In the genomic region with DNA sequence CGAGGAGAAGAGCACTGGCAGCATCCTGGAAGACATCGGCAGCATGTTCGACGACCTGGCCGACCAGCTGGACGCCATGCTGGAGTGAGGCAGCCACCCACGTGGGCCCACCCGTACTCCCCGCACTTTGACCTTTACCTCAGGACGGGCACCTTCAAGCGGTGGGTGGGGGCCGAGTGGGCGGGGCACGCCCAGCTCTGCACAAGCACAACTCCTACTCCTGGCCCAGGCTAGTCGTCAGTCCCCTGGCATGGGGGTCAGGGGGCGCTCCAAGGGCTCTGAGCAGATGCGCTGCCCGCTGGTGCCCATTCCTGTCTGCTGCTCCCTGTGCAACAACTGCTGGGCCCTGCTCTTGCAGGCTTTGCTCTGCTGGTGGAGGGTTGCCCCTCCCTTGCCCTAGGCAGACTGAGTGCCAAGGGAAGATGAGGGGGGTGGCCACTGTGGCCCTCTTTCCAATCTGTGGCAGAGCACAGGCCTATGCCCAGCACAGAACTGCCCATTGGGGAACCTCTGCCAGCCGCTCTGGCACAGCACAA, we compare ENCODE assay signal across 10 mouse cellular contexts. TPM values are rescaled to one million over a fixed set of nuclear protein-coding genes. Genes with fewer than 3 reads are reported as not detected.
DNase-seq lines count a peak whose midpoint lies in the region; ATAC-seq and TF ChIP-seq lines count a peak whose summit lies in the region.
"Had no signal": no experiment of that assay in that cellular context is flagged by ENCODE, and none has a peak within 500 bp of the region (broad histone marks: within the 10 kb centered on the region; RNA-seq: fewer than 3 reads in every experiment).

No protein-coding gene starts in this region.

- peak; percentile 53 to 64 for DNase-seq in adrenal gland, adult (ENCODE audit: inconsistent age in 2 of 2, low spot score in 1 of 2)
- DNase-seq in adrenal gland, adult 2 months: no peak
- DNase-seq in kidney, adult 8-10 months: no peak
- DNase-seq in ES-E14 (ENCODE audit: low read depth, low spot score): no peak
- no peak for DNase-seq in limb, embryonic 10.5 days (ENCODE audit: low spot score)
- DNase-seq in urinary bladder, postnatal 14 days (ENCODE audit: low spot score): no peak
- DNase-seq in spleen, postnatal 4 days (ENCODE audit: low spot score in 2 of 2): no peak
- DNase-seq: thymus, adult 18-20 months had no signal

- no peak for ATAC-seq in kidney, embryonic 14.5 days (ENCODE audit: low FRiP score, low TSS enrichment)

- no peaks in the 10 kb centered on the region for H3K27me3 ChIP-seq in kidney, embryonic 14.5 days (ENCODE audit: control insufficient read depth, insufficient read depth, low read length)
- peaks cover 16% of the 10 kb centered on the region for H3K27me3 ChIP-seq in limb, embryonic 10.5 days (ENCODE audit: low read depth, poor library complexity, severe bottlenecking)

- H3K9me3 ChIP-seq in kidney, embryonic 14.5 days (ENCODE audit: control insufficient read depth, low read length): no peaks in the 10 kb centered on the region
- H3K9me3 ChIP-seq in ES-E14 (ENCODE audit: control insufficient read depth, insufficient read depth, low read depth, low read length): no peaks in the 10 kb centered on the region
- no peaks in the 10 kb centered on the region for H3K9me3 ChIP-seq in limb, embryonic 10.5 days (replicated peaks)

- no peak overlapping the region for H3K27ac ChIP-seq in kidney, embryonic 14.5 days (ENCODE audit: low read depth, low read length)
- no peak overlapping the region for H3K27ac ChIP-seq in ES-E14 (ENCODE audit: insufficient read depth, low read depth, low read length, poor library complexity, severe bottlenecking)
- no peak overlapping the region for H3K27ac ChIP-seq in limb, embryonic 10.5 days

- H3K9ac ChIP-seq in kidney, embryonic 14.5 days (ENCODE audit: low read depth, low read length): no peak overlapping the region
- no peak overlapping the region for H3K9ac ChIP-seq in ES-E14 (ENCODE audit: insufficient read depth, low read depth, low read length, poor library complexity, severe bottlenecking)

- peaks cover 45% of the 10 kb centered on the region for H3K36me3 ChIP-seq in kidney, embryonic 14.5 days (ENCODE audit: control insufficient read depth, insufficient read depth, low read length)
- H3K36me3 ChIP-seq in ES-E14 (ENCODE audit: control insufficient read depth, insufficient read depth, low read length, poor library complexity, severe bottlenecking): peaks cover 42% of the 10 kb centered on the region
- H3K36me3 ChIP-seq in limb, embryonic 10.5 days: peaks cover 78% of the 10 kb centered on the region

- WGBS in kidney, embryonic 14.5 days: 52% methylated on average over 18 of the region's 19 CpGs
- WGBS in limb, embryonic 10.5 days: 44% methylated on average over 19 of the region's 19 CpGs

- H3K4me1 ChIP-seq in kidney, embryonic 14.5 days (ENCODE audit: control insufficient read depth, insufficient read depth, low read length): peaks cover 3% of the 10 kb centered on the region; the same call in 1 of the 2 replicates
- peaks cover 0 to 10% of the 10 kb centered on the region in 2 experiments; a peak in 2 of 4 replicates for H3K4me1 ChIP-seq in ES-E14 (ENCODE audit: control insufficient read depth in 2 of 2, insufficient read depth in 2 of 2, low read length in 2 of 2, poor library complexity in 1 of 2)
- H3K4me1 ChIP-seq in limb, embryonic 10.5 days: peaks cover 18% of the 10 kb centered on the region

- in situ Hi-C loops in ES-E14 (cut with MboI; ENCODE audit: low sequenced_read_pairs in 2 of 2, unreplicated experiment in 2 of 2): no loop called here

- no peak overlapping the region for H3K4me3 ChIP-seq in kidney, embryonic 14.5 days (ENCODE audit: low read length)
- H3K4me3 ChIP-seq in ES-E14 (ENCODE audit: insufficient read depth in 1 of 2, low read depth in 1 of 2, low read length in 2 of 2, poor library complexity in 1 of 2, severe bottlenecking in 1 of 2): peak overlapping the region; percentile 50 to 55; a peak in 3 of 4 replicates
- peak overlapping the region; percentile 34; the same call in 1 of the 2 replicates for H3K4me3 ChIP-seq in limb, embryonic 10.5 days

- peak overlapping the region; percentile 37 for H3K4me2 ChIP-seq in kidney, embryonic 14.5 days (replicated peaks; ENCODE audit: low read depth, low read length)

TF ChIP-seq in ES-E14, 5 proteins besides CTCF, POLR2A, EP300 and RAD21:
- TF ChIP-seq MAFK (IDR thresholded peaks at IDR 0.05; ENCODE audit: insufficient read depth, low read depth, low read length) (no peak), ZNF384 (IDR thresholded peaks at IDR 0.05; ENCODE audit: low read depth, low read length) (no peak), CHD2 (IDR thresholded peaks at IDR 0.05; ENCODE audit: low read depth, low read length) (no peak), HCFC1 (IDR thresholded peaks at IDR 0.05; ENCODE audit: borderline replicate concordance, insufficient read depth, low read length) (no peak), ZC3H11A (IDR thresholded peaks at IDR 0.05; ENCODE audit: borderline replicate concordance, low read depth, low read length) (no peak)

RNA-seq across cellular contexts. Expression of gene Caskin1, which starts 18.8 kb away (rescaled TPM):
- 10 to 100 TPM; 19.4 to 28.7 TPM for total RNA-seq in adrenal gland, adult 2 months (2021)
- 47.0 and 47.7 TPM in 2 replicates for polyA plus RNA-seq in adrenal gland, adult 2 months (2012; rRNA removed)
- 1.6 and 1.8 TPM in 2 replicates for polyA plus RNA-seq in kidney, embryonic 14.5 days (2014; fragmentation: Nextera tagmentation; extraction: Ambion mirVana)
- 1.8 and 2.0 TPM in 2 replicates for total RNA-seq in ES-E14 (2012; rRNA removed)
- 1.4 and 3.6 TPM in 2 replicates for polyA plus RNA-seq in limb, embryonic 10.5 days (2016; fragmentation: Nextera tagmentation; extraction: Ambion mirVana)
- total RNA-seq: neutrophil, adult 5-6 weeks had no signal

RNA-seq across cellular contexts. Expression of gene Traf7, which starts 20.5 kb away (rescaled TPM):
- 100 to 1,000 TPM in 1 of 2 experiments, 10 to 100 TPM in 1; 91.4 to 105 TPM for total RNA-seq in adrenal gland, adult 2 months (2021)
- polyA plus RNA-seq in adrenal gland, adult 2 months (2012; rRNA removed): 152 and 167 TPM in 2 replicates
- 69.0 and 88.5 TPM in 2 replicates for polyA plus RNA-seq in kidney, embryonic 14.5 days (2014; fragmentation: Nextera tagmentation; extraction: Ambion mirVana)
- 149 and 228 TPM in 2 replicates for total RNA-seq in ES-E14 (2012; rRNA removed)
- polyA plus RNA-seq in limb, embryonic 10.5 days (2016; fragmentation: Nextera tagmentation; extraction: Ambion mirVana): 125 and 136 TPM in 2 replicates

RNA-seq across cellular contexts. Expression of gene Rab26, which starts 26.8 kb away (rescaled TPM):
- 1 to 10 TPM in 1 of 2 experiments, under 1 TPM in 1; 0.98 to 1.8 TPM for total RNA-seq in adrenal gland, adult 2 months (2021)
- polyA plus RNA-seq in adrenal gland, adult 2 months (2012; rRNA removed): 0.65 and 1.1 TPM in 2 replicates
- 2.7 and 2.8 TPM in 2 replicates for polyA plus RNA-seq in kidney, embryonic 14.5 days (2014; fragmentation: Nextera tagmentation; extraction: Ambion mirVana)
- total RNA-seq in ES-E14 (2012; rRNA removed): 2.8 and 7.4 TPM in 2 replicates
- polyA plus RNA-seq in limb, embryonic 10.5 days (2016; fragmentation: Nextera tagmentation; extraction: Ambion mirVana): 2.4 and 3.8 TPM in 2 replicates
- total RNA-seq: neutrophil, adult 5-6 weeks had no signal

RNA-seq across cellular contexts. Expression of gene Mlst8, which starts 28.3 kb away (rescaled TPM):
- total RNA-seq in adrenal gland, adult 2 months (2021): 10 to 100 TPM; 25.6 to 26.0 TPM
- polyA plus RNA-seq in adrenal gland, adult 2 months (2012; rRNA removed): 44.5 and 61.7 TPM in 2 replicates
- polyA plus RNA-seq in kidney, embryonic 14.5 days (2014; fragmentation: Nextera tagmentation; extraction: Ambion mirVana): 36.4 and 36.9 TPM in 2 replicates
- total RNA-seq in ES-E14 (2012; rRNA removed): 24.2 and 32.8 TPM in 2 replicates
- 31.6 and 42.2 TPM in 2 replicates for polyA plus RNA-seq in limb, embryonic 10.5 days (2016; fragmentation: Nextera tagmentation; extraction: Ambion mirVana)

RNA-seq across cellular contexts. Expression of gene Bricd5, which starts 33.5 kb away (rescaled TPM):
- total RNA-seq in adrenal gland, adult 2 months (2021): under 1 TPM; 0.38 to 0.69 TPM
- 0.57 and 0.67 TPM in 2 replicates for polyA plus RNA-seq in adrenal gland, adult 2 months (2012; rRNA removed)
- 0.71 and 1.6 TPM in 2 replicates for polyA plus RNA-seq in kidney, embryonic 14.5 days (2014; fragmentation: Nextera tagmentation; extraction: Ambion mirVana)
- 1.2 and 1.4 TPM in 2 replicates for total RNA-seq in ES-E14 (2012; rRNA removed)
- polyA plus RNA-seq in limb, embryonic 10.5 days (2016; fragmentation: Nextera tagmentation; extraction: Ambion mirVana): 0.24 TPM in 1 of 2 replicates, not detected in the other
- total RNA-seq: neutrophil, adult 5-6 weeks had no signal

Comparison
In these comparisons a context has a peak if more than half of its experiments do, and no peak if none do; other contexts are left out.
1. DNase-seq: peak in adrenal gland, adult (2 of 2); none in adrenal gland, adult 2 months (single experiment), kidney, adult 8-10 months (0 of 2), ES-E14 (single experiment), limb, embryonic 10.5 days (single experiment), urinary bladder, postnatal 14 days (single experiment) and spleen, postnatal 4 days (0 of 2).
2. RNA of gene Caskin1, which starts 18.8 kb away (polyA plus RNA-seq): 47.0 to 47.7 TPM in adrenal gland, adult 2 months; 1.4 to 3.6 TPM in limb, embryonic 10.5 days and 1.6 to 1.8 TPM in kidney, embryonic 14.5 days; every median in the first group is over 10 times any median in the second.